Mouse (Mus musculus): Measurements from ENCODE around the gene Fam228b.
"Not testable (repeated sequence)": the region's sequence is repeated elsewhere in the genome, so short reads cannot be mapped to it uniquely, and the experiment has no call there.

Fam228b gene

GRCm38 (mm10) chr12:4784466-4784865, 15.4 kb upstream of the Fam228b start:
- no peak overlapping the region for H3K4me3 ChIP-seq (replicated peaks; ENCODE audit: low read length)
- H3K36me3 ChIP-seq (ENCODE audit: insufficient read depth, low read length), result no peaks in the 10 kb centered on the region
- H3K4me1 ChIP-seq (replicated peaks; ENCODE audit: low read depth, low read length), result no peaks in the 10 kb centered on the region
- peaks cover 48% of the 10 kb centered on the region for H3K9me3 ChIP-seq (ENCODE audit: low read length)
- no peaks in the 10 kb centered on the region for H3K27me3 ChIP-seq (ENCODE audit: insufficient read depth, low read length)
- TF ChIP-seq POU5F1 (IDR thresholded peaks at IDR 0.05; ENCODE audit: borderline replicate concordance, low read length) (no peak), CTCF (conservative IDR thresholded peaks at IDR 0.05; ENCODE audit: low read length) (no peak), NANOG (IDR thresholded peaks at IDR 0.05; ENCODE audit: borderline replicate concordance, low read length) (no peak)

DNA sequence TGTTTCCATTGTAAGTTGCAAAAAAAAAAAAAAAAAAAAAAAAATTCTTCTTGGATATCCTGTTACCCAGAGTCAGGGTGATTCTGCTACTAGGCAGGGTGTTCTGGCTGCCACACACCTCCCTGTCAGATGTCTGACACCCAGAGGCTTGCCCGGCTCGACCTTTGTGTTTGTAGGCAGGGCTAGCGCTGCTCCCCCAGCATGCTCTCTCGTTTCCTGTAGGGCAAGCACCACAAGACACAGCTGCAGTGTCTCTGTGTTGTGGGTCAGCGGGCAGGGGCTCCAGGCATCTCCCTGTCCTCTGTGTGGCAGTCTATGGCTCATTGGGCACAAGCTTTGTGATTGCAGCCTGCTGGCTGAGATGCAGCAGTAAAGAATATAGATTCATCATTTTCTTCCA, 14.5 kb upstream of the Fam228b start:
- H3K4me1 ChIP-seq (replicated peaks; ENCODE audit: low read depth, low read length), result no peaks in the 10 kb centered on the region

DNA sequence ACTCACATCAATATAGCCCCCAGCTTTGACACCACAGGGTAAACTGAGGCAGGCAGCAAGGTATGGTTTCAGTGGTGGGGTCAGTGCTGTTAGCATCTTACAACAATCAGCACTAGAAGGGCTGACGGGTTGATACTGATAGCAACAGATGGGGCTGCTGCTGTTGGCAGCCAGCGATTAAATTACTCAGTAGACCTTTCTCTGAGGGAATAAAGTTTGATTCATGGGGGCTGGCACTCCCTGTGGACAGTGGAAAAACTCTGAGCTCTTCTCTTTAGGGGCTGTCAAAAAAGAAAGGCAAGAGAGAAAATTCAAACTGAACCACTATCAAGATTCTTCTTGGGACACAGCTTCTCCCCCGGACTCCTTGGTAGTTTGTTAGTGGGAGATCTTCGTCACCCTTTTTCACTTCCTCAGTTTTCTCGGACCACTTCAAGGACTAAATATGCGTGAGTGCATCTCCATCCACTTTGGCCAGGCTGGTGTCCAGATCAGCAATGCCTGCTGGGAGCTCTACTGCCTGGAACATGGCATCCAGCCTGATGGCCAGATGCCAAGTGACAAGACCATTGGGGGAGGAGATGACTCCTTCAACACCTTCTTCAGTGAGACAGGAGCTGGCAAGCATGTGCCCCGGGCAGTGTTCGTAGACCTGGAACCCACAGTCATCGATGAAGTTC, 12.8 kb upstream of the Fam228b start:
- H3K4me1 ChIP-seq (replicated peaks; ENCODE audit: low read depth, low read length); H3K27me3 ChIP-seq (ENCODE audit: insufficient read depth, low read length); H3K36me3 ChIP-seq (ENCODE audit: insufficient read depth, low read length); H3K4me3 ChIP-seq (replicated peaks; ENCODE audit: low read length): not testable (repeated sequence)
- H3K9me3 ChIP-seq (ENCODE audit: low read length), result peaks cover 34% of the 10 kb centered on the region

More for the DNA sequence above, 14.5 kb upstream of the Fam228b start:
- H3K9me3 ChIP-seq (ENCODE audit: low read length), result peaks cover 48% of the 10 kb centered on the region
- H3K4me3 ChIP-seq (replicated peaks; ENCODE audit: low read length), result no peak overlapping the region
- no peaks in the 10 kb centered on the region for H3K36me3 ChIP-seq (ENCODE audit: insufficient read depth, low read length)
- H3K27me3 ChIP-seq (ENCODE audit: insufficient read depth, low read length), result no peaks in the 10 kb centered on the region
- TF ChIP-seq POU5F1 (IDR thresholded peaks at IDR 0.05; ENCODE audit: borderline replicate concordance, low read length) (no peak), CTCF (conservative IDR thresholded peaks at IDR 0.05; ENCODE audit: low read length) (no peak), NANOG (IDR thresholded peaks at IDR 0.05; ENCODE audit: borderline replicate concordance, low read length) (no peak)

- no peak for TF ChIP-seq NANOG (IDR thresholded peaks at IDR 0.05; ENCODE audit: borderline replicate concordance, low read length)
- TF ChIP-seq POU5F1 (IDR thresholded peaks at IDR 0.05; ENCODE audit: borderline replicate concordance, low read length), result no peak
- no peak for TF ChIP-seq CTCF (conservative IDR thresholded peaks at IDR 0.05; ENCODE audit: low read length)
- Histone ChIP-seq H3K27me3 (ENCODE audit: insufficient read depth, low read length) (no peaks in the 10 kb centered on the region), H3K9me3 (ENCODE audit: low read length) (peaks cover 30% of the 10 kb centered on the region), H3K36me3 (ENCODE audit: insufficient read depth, low read length) (no peaks in the 10 kb centered on the region), H3K4me3 (replicated peaks; ENCODE audit: low read length) (no peak overlapping the region), H3K4me1 (replicated peaks; ENCODE audit: low read depth, low read length) (no peaks in the 10 kb centered on the region)
Observed at GRCm38 (mm10) chr12:4781270-4781669, 12.2 kb upstream of the Fam228b start.

GRCm38 (mm10) chr12:4780245-4780644, 11.2 kb upstream of the Fam228b start:
- Histone ChIP-seq H3K4me1 (replicated peaks; ENCODE audit: low read depth, low read length) (no peaks in the 10 kb centered on the region), H3K9me3 (ENCODE audit: low read length) (peaks cover 22% of the 10 kb centered on the region), H3K36me3 (ENCODE audit: insufficient read depth, low read length) (no peaks in the 10 kb centered on the region), H3K4me3 (replicated peaks; ENCODE audit: low read length) (no peak overlapping the region), H3K27me3 (ENCODE audit: insufficient read depth, low read length) (no peaks in the 10 kb centered on the region; the same call in 1 of the 2 replicates)
- TF ChIP-seq CTCF (conservative IDR thresholded peaks at IDR 0.05; ENCODE audit: low read length), result no peak
- TF ChIP-seq POU5F1 (IDR thresholded peaks at IDR 0.05; ENCODE audit: borderline replicate concordance, low read length), result no peak
- TF ChIP-seq NANOG (IDR thresholded peaks at IDR 0.05; ENCODE audit: borderline replicate concordance, low read length), result no peak

DNA sequence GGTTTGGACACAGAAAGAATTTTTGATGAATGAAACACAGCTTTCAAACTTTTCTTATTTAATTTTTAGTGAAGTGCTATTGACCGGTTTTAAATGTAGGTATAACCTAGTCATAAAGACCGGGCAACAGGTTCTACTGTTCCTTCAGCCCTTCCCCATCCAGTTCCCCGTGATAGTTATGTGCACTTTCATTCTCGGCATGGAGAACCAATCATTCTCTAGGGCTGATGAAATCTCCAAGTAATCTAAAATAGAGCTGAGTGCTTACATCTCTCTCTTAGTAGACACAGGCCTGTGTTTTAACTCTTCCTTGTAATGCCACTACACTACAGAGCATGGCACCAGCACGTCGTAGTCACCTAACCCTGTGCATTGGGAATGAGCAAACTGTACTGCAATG, 8.7 kb upstream of the Fam228b start:
- Histone ChIP-seq H3K9me3 (ENCODE audit: low read length) (peaks cover under 1% of the 10 kb centered on the region; the same call in 1 of the 2 replicates), H3K4me1 (replicated peaks; ENCODE audit: low read depth, low read length) (no peaks in the 10 kb centered on the region), H3K4me3 (replicated peaks; ENCODE audit: low read length) (no peak overlapping the region), H3K36me3 (ENCODE audit: insufficient read depth, low read length) (no peaks in the 10 kb centered on the region), H3K27me3 (ENCODE audit: insufficient read depth, low read length) (no peaks in the 10 kb centered on the region; the same call in 1 of the 2 replicates)
- TF ChIP-seq NANOG (IDR thresholded peaks at IDR 0.05; ENCODE audit: borderline replicate concordance, low read length), result no peak

GRCm38 (mm10) chr12:4775588-4775949, 6.5 kb upstream of the Fam228b start:
- no peaks in the 10 kb centered on the region for H3K4me1 ChIP-seq (replicated peaks; ENCODE audit: low read depth, low read length)
- H3K27me3 ChIP-seq (ENCODE audit: insufficient read depth, low read length), result no peaks in the 10 kb centered on the region; the same call in 1 of the 2 replicates
- no peaks in the 10 kb centered on the region for H3K36me3 ChIP-seq (ENCODE audit: insufficient read depth, low read length)
- H3K4me3 ChIP-seq (replicated peaks; ENCODE audit: low read length), result no peak overlapping the region
- TF ChIP-seq CTCF (conservative IDR thresholded peaks at IDR 0.05; ENCODE audit: low read length), result no peak
- no peak for TF ChIP-seq NANOG (IDR thresholded peaks at IDR 0.05; ENCODE audit: borderline replicate concordance, low read length)
- no peaks in the 10 kb centered on the region for H3K9me3 ChIP-seq (ENCODE audit: low read length)

DNA sequence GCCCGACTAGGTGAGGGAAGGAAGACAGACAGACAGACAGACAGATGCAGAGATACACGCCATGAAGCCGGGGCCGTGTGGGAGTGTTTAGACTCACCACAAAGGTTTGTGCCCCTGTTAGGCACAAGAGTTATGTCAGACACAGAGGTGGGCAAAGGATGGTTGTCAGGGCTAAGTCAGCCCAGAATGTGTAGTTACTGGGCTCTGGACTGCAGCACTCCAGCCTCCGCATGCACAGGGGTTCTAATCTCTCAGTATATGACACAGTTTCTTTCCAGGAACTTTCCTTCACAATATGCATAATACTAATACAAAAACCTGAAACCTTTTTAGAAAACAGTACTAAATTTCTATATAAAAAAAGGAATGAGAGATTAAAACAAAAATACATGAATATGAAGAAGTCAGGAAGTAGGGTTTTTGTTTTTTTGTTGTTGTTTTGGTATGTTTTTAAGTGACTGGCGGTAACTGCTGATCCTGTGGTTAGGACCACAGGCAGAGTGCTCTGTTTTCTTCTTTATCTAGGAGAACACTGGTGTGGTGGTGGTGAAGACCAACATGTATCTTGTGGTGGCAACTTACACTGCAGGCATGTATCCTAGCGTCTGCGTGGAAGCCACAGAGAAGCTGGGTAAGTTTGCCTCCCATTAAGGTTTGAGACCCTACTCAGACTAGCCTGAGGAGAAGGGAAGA, 6.0 kb upstream of the Fam228b start:
- TF ChIP-seq POU5F1 (IDR thresholded peaks at IDR 0.05; ENCODE audit: borderline replicate concordance, low read length) (no peak), NANOG (IDR thresholded peaks at IDR 0.05; ENCODE audit: borderline replicate concordance, low read length) (no peak)
- Histone ChIP-seq H3K9me3 (ENCODE audit: low read length) (no peaks in the 10 kb centered on the region), H3K27me3 (ENCODE audit: insufficient read depth, low read length) (no peaks in the 10 kb centered on the region; the same call in 1 of the 2 replicates)

DNA sequence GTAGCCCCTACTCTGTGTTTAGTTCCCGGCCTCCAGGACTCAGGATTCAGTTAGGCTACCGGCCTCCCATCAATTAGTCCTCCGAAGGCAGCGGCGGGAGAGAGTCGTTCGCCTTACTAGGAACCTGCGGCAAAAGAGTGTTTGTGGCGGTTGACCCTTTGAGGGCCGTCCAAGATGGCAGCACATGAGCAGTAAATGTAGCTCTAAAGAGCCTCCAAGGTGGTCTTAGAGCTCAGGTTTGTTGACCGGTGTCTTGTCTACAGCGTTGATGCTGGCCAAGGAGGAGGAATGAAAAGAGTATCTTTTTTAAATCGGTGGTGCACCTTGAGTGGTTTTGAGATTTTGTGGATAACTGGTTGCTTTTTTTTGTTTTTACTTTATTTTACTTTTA, 261 bp upstream of the Fam228b start:
- peaks cover 9% of the 10 kb centered on the region for H3K4me1 ChIP-seq (replicated peaks; ENCODE audit: low read depth, low read length)
- no peaks in the 10 kb centered on the region for H3K9me3 ChIP-seq (ENCODE audit: low read length)
- H3K27me3 ChIP-seq (ENCODE audit: insufficient read depth, low read length), result peaks cover 12% of the 10 kb centered on the region
- no peaks in the 10 kb centered on the region for H3K36me3 ChIP-seq (ENCODE audit: insufficient read depth, low read length)
- peak overlapping the region; percentile 81 for H3K4me3 ChIP-seq (replicated peaks; ENCODE audit: low read length)
- TF ChIP-seq CTCF (conservative IDR thresholded peaks at IDR 0.05; ENCODE audit: low read length), result no peak

More for the DNA sequence above, 6.0 kb upstream of the Fam228b start:
- Histone ChIP-seq H3K36me3 (ENCODE audit: insufficient read depth, low read length) (no peaks in the 10 kb centered on the region), H3K4me3 (replicated peaks; ENCODE audit: low read length) (no peak overlapping the region), H3K4me1 (replicated peaks; ENCODE audit: low read depth, low read length) (no peaks in the 10 kb centered on the region)

Measured in E14TG2a.4 (cell line).